In the genomic region with DNA sequence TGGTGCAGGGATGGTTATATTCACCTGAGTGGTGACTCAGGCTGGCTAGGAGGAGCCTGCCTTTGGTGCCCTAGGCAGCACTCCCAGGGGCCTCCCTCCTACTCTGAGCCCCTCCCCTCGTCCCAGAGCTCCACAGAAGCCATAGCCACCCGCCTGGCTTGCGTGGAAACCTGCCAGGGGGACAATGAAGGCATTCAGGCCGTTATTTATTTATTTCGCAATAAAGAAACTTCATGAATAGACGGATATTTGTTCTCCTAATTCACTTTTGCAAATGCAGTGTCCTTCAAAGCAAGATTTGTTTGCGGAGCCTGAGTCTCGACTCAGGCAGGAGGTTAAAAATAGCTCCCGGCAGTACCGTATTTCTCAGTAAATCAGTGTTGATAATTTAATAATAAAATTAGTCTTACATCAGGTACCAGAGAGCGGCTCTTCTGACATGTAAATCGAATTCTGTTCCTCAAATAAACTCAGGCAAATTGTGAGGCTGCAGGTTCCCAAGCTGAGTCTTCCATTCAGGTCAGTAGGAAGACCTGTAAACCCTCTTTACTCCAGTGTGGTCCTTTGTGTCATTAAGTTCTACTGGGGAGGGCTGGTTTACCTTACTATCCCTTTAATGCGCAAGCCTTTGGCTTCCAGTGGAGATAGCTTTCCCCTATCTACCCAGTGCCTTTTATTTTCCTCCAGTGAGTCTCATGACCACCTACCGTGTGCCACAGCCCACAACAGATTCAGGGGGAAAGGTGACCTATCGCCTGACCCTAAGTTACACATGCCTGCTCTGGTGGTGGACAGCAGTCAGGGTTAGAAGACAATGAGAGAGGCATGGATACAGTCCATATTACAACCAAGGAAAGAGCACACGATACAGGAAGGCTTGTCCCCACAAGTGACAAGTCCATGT, we compare ENCODE assay signal across 8 mouse cellular contexts. TPM values are rescaled to one million over a fixed set of nuclear protein-coding genes. Genes with fewer than 3 reads are reported as not detected.
DNase-seq lines count a peak whose midpoint lies in the region; ATAC-seq lines count a peak whose summit lies in the region.

No protein-coding gene starts in this region.

- no peak overlapping the region for H3K4me3 ChIP-seq in liver, embryonic 11.5 days (ENCODE audit: low read depth, low read length)
- H3K4me3 ChIP-seq in lung, embryonic 16.5 days (ENCODE audit: low read length), result no peak overlapping the region

- no peaks in the 10 kb centered on the region for H3K4me1 ChIP-seq in liver, embryonic 11.5 days (replicated peaks; ENCODE audit: control insufficient read depth, insufficient read depth, low read length)
- peaks cover 9% of the 10 kb centered on the region; the same call in 1 of the 2 replicates for H3K4me1 ChIP-seq in lung, embryonic 16.5 days (replicated peaks; ENCODE audit: control insufficient read depth, insufficient read depth, low read length)

- peak; percentile 22 for DNase-seq in liver
- DNase-seq in liver, embryonic 11.5 days (ENCODE audit: low spot score), result no peak
- peak; percentile 75 for DNase-seq in fibroblast of lung, adult 2 months (ENCODE audit: low read depth)
- peak; percentile 28 to 32 for DNase-seq in heart, postnatal 14 days
- peak; percentile 28 to 41 for DNase-seq in layer of hippocampus, postnatal 25 days (ENCODE audit: extremely low spot score in 1 of 2, low spot score in 1 of 2)
- DNase-seq in right cerebral cortex, postnatal 25 days, result peak; percentile 21
- no peak for DNase-seq in thymus, postnatal 4 days

- intact Hi-C loops in heart, postnatal 14 days (cut with DNase I), result no loop called here

- H3K27me3 ChIP-seq in liver, embryonic 11.5 days (replicated peaks; ENCODE audit: control insufficient read depth, insufficient read depth, low read length), result no peaks in the 10 kb centered on the region
- H3K27me3 ChIP-seq in lung, embryonic 16.5 days (ENCODE audit: control insufficient read depth, insufficient read depth, low read depth, low read length), result no peaks in the 10 kb centered on the region

- no peak overlapping the region for H3K27ac ChIP-seq in liver, embryonic 11.5 days (ENCODE audit: low read depth, low read length)
- H3K27ac ChIP-seq in lung, embryonic 16.5 days (ENCODE audit: low read length), result peak overlapping the region; percentile 45

- 17% methylated on average over 16 of the region's 16 CpGs for WGBS in liver, embryonic 11.5 days
- WGBS in lung, embryonic 16.5 days, result 9% methylated on average over 16 of the region's 16 CpGs

- H3K36me3 ChIP-seq in liver, embryonic 11.5 days (ENCODE audit: control insufficient read depth, insufficient read depth, low read length), result no peaks in the 10 kb centered on the region
- no peaks in the 10 kb centered on the region for H3K36me3 ChIP-seq in lung, embryonic 16.5 days (ENCODE audit: control insufficient read depth, insufficient read depth, low read length)

- H3K9ac ChIP-seq in liver, embryonic 11.5 days (ENCODE audit: low read depth, low read length), result no peak overlapping the region
- H3K9ac ChIP-seq in lung, embryonic 16.5 days (ENCODE audit: low read length), result no peak overlapping the region

- no peak overlapping the region for H3K4me2 ChIP-seq in liver, embryonic 11.5 days
- no peak overlapping the region; the same call in 1 of the 2 replicates for H3K4me2 ChIP-seq in lung, embryonic 16.5 days (ENCODE audit: low read depth, low read length)

- no peak for ATAC-seq in liver, embryonic 11.5 days (replicated peaks; ENCODE audit: low FRiP score)
- peak; percentile 98 for ATAC-seq in lung, embryonic 16.5 days (ENCODE audit: low read depth)

- no peaks in the 10 kb centered on the region for H3K9me3 ChIP-seq in liver, embryonic 11.5 days (ENCODE audit: control insufficient read depth, low read length)
- no peaks in the 10 kb centered on the region for H3K9me3 ChIP-seq in lung, embryonic 16.5 days (ENCODE audit: control insufficient read depth, low read length)

RNA-seq across cellular contexts. Expression of gene C1ql2, which starts 17.2 kb away (rescaled TPM):
- not detected in 2 replicates for polyA plus RNA-seq in liver, embryonic 11.5 days (2014; fragmentation: Nextera tagmentation; extraction: Ambion mirVana)
- not detected for total RNA-seq in heart, postnatal 14 days (2021)
- total RNA-seq in layer of hippocampus, postnatal 25 days (2021), result 10 to 100 TPM; 85.2 to 89.5 TPM
- polyA plus RNA-seq in lung, embryonic 16.5 days (2015; fragmentation: Nextera tagmentation; extraction: Ambion mirVana), result 0.08 and 0.20 TPM in 2 replicates

Comparison
In these comparisons a context has a peak if more than half of its experiments do, and no peak if none do; other contexts are left out.
1. DNase-seq: peak in liver (single experiment), fibroblast of lung, adult 2 months (single experiment), heart, postnatal 14 days (2 of 2), layer of hippocampus, postnatal 25 days (2 of 2) and right cerebral cortex, postnatal 25 days (single experiment); none in liver, embryonic 11.5 days (single experiment) and thymus, postnatal 4 days (single experiment).
2. RNA of gene C1ql2, which starts 17.2 kb away (total RNA-seq): 85.2 to 89.5 TPM in layer of hippocampus, postnatal 25 days; not detected in heart, postnatal 14 days; every median in the first group is over 10 times any median in the second.